Mouse (Mus musculus) layer of hippocampus, adult 9-10 months (tissue): ENCODE measurements around the gene Nifk.

Source experiments
- DNase-seq: peaks from one replicate; pipeline ENCODE4 v3.0.0; 2022; ENCODE audit warnings: low spot score

Nifk gene

GRCm38 (mm10) chr1:118321661-118322201 lies at the start of gene Nifk:
TSS of gene Nifk (plus strand) at chr1:118321839.
- DNase-seq: peak; percentile 91

DNA sequence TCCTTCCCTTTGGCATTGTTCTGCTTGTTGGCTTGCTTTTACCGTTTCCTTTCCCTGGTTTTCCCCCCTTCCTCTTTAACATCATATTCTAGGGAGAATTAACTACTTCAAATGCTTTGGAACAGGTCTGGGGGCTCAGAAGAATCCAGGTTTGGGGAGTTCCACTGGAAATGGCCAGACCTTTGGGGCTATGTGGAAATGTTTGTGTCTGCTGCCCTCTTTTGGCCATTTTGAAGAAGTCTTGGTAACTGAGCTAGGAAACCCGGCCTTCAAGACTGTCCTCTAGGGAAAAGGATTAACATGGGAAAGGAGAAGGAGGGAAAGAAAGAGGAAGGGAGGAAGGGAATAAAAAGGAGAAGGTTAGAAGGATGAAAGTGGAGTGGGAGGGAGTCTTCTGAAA lies 46.5 kb upstream of the Nifk start:
- peak; percentile 2 for DNase-seq

DNA sequence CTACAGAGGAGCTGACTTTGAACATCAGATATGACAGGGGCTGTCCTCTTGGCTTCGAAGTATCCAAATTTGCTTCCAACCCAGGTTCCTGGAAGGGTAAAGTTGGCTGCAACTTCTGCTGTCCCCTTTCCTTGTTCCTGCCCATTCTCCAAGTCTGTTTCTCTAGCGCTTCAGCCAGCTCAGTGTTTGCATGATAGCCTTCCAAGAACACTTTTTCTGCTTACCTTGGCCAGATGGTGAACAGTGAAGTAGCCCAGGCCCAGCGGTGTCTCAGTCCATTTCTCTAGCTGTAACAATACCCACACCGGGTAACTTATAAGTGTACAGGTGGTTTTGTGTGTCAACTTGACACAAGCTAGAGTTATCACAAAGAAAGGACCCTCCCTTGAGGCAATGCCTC lies 29.3 kb upstream of the Nifk start:
- no peak for DNase-seq

DNA sequence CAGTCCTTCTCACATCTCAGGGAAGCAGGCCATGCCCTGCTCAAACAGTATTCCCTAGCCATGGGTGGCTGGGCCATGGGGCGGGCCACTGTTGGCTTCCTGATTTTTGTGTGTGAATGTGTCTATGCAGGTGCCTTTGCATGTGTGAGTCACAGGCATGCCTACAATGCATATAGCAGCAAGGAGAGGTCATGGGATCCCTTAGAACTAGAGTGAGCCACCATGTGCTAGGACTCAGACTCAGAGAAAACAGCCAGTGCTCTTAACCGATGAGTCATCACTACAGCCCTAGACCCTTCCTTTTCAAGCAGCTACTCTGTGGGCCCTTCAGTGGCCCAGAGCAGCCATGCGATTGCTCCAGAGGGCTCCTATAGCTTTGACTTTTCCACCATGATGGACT lies 27.4 kb upstream of the Nifk start:
- no peak for DNase-seq

- DNase-seq: no peak
These were observed 26.8 kb upstream of the Nifk start for GRCm38 (mm10) chr1:118294826-118295225.

GRCm38 (mm10) chr1:118296673-118297072 lies 25.0 kb upstream of the Nifk start:
- DNase-seq: no peak

DNA sequence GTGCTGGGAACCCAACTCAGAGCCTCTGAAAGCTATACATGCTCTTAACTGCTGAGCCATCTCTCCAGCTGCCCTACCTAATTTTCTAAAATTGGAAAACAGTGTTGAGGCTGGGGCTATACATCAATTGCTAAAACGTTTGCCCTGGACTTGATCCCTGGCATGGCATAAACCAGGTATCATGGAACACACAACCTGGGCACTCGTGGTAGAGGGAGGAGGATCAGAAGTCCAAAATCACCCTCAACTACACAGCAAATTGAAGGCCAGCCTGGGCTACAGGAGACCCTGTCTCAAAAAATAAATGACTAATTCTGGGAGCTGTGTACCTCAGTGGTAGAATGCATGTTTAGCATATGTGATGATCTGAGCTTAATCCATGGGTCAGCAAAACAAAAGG lies 23.9 kb upstream of the Nifk start:
- no peak for DNase-seq

- DNase-seq: peak; percentile 81
These were observed 10.6 kb upstream of the Nifk start for GRCm38 (mm10) chr1:118310780-118311621.

GRCm38 (mm10) chr1:118311622-118312326 lies 9.9 kb upstream of the Nifk start, which contains the start of gene Tsn:
TSS of gene Tsn (minus strand) at chr1:118311739.
- no peak for DNase-seq

DNA sequence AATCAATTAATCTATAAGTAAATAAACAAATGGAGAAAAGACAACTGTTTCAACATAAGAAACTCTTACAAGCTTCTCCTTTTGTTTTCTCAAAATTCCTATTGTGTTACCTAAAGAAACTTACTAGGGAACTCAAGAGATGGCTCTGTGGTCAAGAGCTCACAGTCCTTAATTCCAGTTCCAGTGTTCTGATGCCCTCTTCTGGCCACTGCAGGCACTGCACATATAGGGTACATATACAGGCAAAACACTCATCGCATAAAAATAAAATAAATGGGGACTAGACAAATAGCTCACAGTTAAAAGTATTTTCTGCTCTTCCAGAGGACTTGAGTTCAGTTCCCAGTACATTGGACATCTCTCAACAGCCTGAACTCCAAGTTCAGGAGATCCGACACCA lies 943 bp upstream of the Nifk start:
- DNase-seq: no peak

DNA sequence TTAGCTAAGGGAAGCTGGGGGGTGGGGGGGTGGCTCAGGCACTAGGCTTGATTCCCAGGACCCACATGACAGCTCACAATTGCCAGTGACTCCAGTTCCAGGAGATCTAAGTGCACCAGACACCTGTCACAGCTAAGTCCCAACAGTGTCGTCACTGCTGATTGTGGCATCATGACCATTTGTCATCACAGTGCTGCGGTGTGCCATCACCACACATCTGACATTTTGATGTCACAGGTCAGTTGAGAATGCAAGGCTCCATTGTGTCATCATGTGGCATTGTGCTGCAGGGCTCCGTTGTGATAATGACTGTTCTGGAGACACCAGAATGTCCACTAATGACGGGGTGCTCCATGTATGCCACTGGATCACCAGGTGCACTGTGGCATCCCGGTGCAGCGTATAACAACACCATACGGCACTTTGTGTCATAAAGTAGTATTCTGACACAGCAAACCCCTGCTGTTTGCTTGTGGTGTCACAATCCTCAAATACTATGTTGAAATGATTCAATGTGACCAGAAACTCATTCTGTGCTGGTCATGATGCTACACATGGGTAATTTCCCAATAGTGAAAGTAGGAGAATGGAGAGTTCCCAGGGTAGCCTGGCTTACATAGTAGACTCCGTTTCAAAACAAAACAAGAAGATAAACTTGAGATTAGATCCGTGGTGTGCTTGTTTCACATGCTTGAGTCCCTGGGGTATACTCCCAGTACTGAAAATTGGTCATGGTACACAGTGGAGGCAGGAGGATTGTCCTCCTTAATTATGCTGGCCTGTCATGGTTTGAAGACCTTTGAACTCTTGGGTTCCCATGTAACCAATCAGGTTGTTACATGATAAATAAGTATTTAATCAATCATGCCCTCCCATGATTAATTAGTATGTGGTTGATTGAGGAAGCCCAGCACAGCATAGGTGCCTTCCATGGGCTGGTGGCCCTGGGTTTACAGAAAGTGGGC lies 13.4 kb downstream of the Nifk start:
- DNase-seq: no peak

GRCm38 (mm10) chr1:118335847-118336246 lies 14.2 kb downstream of the Nifk start:
- no peak for DNase-seq

DNA sequence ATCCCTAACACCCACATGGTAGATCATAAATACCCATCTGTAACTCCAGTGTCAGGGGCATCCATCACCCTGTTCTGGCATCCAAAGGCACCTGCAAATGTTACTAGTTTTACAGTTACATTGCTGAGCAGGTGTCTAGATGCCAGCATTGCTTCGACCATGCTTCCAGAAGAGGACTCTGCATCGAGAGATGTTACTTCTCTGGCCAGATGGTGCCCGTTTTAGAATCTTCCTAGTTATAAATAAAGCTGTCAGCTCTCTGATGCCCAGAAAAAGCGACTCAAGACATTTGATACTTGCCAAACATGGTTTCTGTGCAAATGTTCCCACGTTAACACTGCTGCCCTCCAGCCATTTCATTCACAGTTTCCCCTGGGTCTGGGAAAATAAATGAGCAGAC lies 16.3 kb downstream of the Nifk start:
- no peak for DNase-seq

DNA sequence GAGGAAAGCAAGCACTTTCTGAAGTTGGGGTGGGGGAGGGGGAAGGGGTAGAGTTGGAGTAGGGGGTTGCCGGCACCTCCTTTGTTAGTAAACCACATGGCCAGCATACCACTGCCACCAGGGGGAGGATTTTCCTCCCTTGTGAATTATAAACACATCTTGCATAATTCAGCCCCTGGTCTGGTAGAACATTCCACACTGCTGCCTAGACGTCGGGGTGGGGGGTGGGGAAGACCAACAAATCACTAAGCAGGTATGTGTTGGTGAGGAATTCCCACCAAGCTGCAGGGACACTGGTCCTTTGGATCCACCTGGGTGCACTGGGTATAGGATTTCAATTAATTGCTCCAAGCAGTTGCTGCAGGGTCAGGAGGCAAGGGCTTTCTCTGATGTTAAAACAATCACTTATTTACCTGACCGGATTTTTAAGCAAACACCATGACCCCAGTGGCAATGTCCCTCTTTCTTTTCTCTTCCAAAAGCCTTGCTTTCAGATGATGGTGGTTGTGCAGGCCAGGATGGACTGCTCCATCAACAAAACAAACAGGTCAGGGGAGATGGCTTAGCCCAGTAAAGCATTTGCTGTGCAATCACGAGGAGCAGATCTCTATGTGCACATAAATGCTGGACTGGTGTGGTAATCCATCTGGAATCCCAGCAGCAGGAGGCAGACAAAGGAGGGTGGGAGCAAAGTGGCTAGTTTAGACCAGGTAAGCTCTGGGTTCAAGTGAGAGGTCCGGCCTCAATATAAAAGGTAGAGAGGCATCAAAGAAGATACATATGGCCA lies 22.2 kb downstream of the Nifk start:
- DNase-seq: no peak

DNA sequence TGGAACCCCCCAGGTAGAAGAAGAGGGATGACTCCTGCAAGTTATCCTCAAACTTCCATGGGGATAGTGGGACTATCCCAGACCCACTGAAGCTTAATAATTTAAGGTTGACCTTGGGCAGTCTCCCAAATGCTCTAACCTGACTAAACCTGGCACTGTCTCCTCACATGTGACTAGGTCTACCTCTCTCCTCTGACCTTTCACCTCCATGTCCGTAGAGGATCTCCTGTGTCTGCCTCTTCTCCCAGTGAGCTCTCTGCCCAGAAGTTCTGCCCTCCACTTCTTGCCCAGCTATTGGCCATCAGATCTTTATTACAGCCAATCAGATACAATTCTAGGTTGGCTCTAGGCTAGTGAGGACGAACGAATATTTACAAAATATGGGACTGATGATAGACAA lies 28.3 kb downstream of the Nifk start:
- DNase-seq: no peak

DNA sequence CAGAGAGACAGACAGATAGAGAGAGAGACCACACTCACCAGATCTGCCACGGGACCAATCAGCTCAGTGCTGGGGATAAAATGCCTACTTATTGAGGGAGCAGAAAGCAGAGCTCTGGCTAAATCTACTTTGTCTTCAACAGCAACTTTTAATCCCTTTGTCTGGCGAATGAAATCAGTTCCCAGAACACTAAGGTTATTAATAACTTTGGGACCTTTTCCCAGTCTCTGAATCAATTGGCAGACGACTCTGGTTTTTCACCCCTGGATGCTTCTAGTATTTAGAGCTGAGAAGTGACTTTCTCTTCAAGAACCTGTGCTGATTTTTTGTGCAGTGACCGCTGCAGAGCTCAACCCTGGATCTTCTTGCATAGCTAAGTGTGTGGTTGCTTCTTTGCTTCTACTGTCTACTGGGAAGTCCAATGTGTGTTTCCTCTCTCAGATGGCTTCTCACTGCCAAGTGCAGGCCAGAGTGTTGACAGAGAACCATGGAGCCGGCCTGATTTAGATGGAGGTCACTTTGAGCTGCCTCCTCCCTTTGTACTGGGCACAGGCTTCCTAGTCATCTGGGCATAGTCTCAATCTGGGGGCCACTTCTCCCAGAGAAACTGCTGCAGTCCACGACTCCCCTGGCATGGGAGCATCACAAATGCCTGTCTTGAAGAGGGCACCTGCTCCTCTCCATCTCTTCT lies 37.6 kb downstream of the Nifk start:
- peak; percentile 9 for DNase-seq

DNA sequence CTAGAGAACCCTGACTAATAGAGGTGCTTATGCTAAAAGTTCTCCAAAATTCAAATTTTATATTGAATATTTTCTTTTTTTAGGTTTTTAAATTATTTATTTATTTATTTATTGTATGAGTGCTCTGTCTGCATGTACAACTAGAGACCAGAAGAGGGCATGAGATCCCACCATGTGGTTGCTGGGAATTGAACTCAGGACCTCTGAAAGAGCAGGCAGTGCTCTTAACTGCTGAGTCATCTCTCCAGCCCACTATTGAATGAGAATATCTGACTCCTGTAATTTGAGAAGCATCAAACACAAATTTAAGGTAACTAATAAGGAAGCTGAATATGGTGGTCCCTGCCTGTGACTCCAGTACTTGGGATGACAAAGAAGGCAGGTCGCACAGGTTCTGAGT lies 46.3 kb downstream of the Nifk start:
- no peak for DNase-seq

DNA sequence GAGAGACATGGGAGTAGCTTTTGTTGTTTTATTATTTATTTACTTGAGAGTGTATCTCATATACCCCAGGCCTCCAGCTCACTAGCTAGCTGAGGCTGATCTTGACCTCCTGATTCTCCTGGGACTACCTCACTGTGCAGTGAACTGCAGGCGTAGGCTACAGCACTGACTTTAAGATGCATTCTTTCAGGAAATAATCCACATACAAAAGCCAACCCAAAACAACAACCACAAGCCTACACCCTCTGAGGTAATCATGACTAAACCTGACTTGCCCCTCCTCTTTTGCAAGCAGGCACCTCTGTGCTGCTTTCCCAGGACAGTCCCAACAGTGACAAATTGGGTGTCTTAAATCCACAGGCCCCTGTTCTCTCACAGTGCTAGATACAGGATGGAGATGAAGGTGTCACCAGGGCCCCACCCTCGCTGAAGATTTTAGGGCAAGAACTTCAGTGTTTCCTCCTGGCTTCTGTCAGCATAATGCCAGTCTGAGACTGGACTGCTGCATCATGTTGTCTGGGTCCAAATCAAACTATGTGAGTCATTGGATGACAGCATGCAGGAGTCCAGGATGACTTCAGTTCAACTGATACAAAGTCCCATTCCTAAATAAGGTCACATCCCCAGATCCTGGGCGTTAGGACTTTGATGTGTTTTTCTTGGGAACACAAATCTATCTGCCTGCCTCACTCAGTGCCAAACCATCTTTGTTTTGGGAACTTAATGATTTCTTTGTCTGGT lies 47.3 kb downstream of the Nifk start:
- no peak for DNase-seq

DNA sequence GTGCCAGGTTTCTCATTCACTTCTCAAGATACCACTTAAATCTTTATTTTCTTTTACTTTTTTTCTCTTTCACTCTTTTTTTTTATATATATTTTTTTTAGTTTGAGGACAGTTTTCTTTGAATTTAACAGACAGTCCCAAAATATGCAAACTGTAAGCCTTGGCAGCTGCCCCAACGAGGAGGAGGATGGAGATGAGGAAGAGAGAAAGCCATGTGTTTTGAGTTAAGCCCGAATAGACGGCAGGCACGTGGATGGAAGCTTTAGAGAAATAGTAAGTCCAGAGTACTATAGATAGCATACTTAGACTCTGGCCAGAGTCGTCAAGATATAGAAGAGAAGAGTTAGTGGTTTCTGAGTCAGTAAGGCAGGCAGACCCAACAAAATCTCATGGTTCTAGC lies 56.1 kb downstream of the Nifk start:
- no peak for DNase-seq
